Mouse (Mus musculus) adrenal gland, adult 18-20 months (tissue): ENCODE data around the gene Slc25a28. TPM values are rescaled to one million over a fixed set of nuclear protein-coding genes. Genes with fewer than 3 reads are reported as not detected.

Experiments used
- DNase-seq, 2 experiments: peaks; one replicate each; pipeline ENCODE4 v3.0.0; 2021 to 2022; ENCODE audit warnings: low spot score in 2 of 2
- total RNA-seq, 2 experiments: library from RNA; stranded (reverse); gene quantifications; 1 replicate in 1 of 2; 2 replicates in 1 of 2; pipeline ENCODE4 v1.2.3; 2021

The Slc25a28 gene
- total RNA-seq, 2 experiments from 2014 or later: 57.5 to 78.5 TPM

GRCm38 (mm10) chr19:43678467-43679003 is 3.9 kb upstream of the Slc25a28 start:
- no peak for DNase-seq

- no peak for DNase-seq
Measured at GRCm38 (mm10) chr19:43675525-43676400, 1.1 kb upstream of the Slc25a28 start.

- DNase-seq: peak in 1 of 2 experiments; percentile 50
Measured at GRCm38 (mm10) chr19:43674316-43674689, 378 bp downstream of the Slc25a28 start.

DNA sequence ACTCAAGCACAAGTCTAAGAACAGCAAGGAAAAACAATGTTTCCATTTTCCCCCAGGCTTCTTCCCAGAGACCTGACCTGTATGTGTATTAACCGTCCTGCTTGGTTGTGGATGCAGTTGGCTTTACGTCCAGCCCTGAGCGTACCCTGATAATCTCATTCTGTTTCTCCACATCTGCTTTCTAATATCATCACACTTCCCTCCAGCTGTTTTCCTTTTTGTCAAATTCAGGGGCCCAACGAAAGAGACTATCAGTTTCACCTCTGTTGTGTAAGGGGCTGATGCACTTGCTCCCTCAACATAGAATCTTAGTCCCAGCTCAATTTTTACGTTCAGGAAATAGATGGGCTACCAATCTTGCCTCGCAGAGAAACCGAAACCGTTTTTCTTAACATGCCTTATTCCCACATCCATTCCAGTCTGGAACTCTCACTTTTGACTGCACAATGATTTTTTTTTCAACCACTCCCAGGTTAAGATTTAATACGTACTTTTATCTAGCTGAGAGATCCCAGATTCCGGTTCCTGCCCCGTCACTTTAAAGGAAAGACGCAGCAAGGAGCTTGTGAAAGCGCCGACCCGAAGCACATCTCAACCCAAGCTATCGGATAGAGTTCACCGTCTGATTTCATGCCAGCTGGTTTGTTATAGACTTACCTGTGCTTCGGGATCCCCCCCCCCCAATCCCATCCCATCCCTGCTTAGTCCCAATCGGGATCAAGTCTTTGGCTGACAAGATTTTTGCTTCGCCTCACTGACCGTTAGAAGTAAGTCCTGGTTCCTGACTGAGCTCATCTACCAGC is 967 bp downstream of the Slc25a28 start:
- no peak for DNase-seq

- no peak for DNase-seq
Measured at GRCm38 (mm10) chr19:43671054-43671453, 3.6 kb downstream of the Slc25a28 start.

- DNase-seq: no peak
Measured at GRCm38 (mm10) chr19:43669136-43669759, 5.4 kb downstream of the Slc25a28 start.

- DNase-seq: no peak
Measured at GRCm38 (mm10) chr19:43667430-43667809, 7.3 kb downstream of the Slc25a28 start.

GRCm38 (mm10) chr19:43666661-43667429 is 7.8 kb downstream of the Slc25a28 start:
- peak in 1 of 2 experiments; percentile 32 for DNase-seq

GRCm38 (mm10) chr19:43665441-43666048 is 9.1 kb downstream of the Slc25a28 start:
- peak; percentile 41 to 43 for DNase-seq

DNA sequence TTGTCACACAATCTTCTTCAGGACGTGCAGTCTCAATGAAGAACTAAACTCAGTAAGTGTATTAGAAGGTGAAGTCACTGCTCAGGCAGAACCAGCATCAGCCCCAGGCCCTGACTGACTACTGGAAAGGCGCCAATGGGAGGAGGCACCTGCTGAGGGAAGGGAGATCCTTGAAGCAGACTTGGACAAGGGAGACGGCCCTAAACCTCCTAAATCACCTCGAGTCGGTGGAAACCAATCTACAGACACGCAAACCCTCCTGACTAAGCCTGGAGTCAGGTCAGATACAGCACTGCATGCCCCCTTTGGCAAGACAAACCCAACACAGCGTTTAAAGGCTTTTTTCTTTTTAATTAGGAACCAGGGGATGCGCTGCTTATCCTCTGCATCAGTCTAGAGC is 11.2 kb downstream of the Slc25a28 start:
- no peak for DNase-seq

GRCm38 (mm10) chr19:43662176-43662967 is 12.3 kb downstream of the Slc25a28 start:
- DNase-seq: no peak

GRCm38 (mm10) chr19:43660774-43661173 is 13.9 kb downstream of the Slc25a28 start:
- no peak for DNase-seq

DNA sequence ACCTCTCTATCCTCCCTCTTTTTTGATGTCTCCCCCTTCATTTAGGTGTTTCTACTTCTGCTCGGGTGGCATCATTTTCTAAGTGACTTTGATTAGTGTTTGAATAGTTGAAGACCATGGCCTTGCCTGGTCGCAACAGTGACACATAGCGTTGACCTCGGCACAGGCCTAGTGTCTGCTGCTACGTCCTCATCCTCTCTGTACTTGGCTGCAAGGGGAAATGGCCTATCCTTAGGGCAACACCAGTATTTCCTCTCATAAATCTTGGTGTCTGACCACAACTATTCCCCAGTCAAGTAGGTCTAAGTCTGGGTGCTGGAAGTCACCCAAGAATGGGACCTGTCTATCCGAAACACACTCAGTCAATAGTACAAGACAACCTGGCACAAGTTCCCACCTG is 15.0 kb downstream of the Slc25a28 start:
- DNase-seq: no peak

DNA sequence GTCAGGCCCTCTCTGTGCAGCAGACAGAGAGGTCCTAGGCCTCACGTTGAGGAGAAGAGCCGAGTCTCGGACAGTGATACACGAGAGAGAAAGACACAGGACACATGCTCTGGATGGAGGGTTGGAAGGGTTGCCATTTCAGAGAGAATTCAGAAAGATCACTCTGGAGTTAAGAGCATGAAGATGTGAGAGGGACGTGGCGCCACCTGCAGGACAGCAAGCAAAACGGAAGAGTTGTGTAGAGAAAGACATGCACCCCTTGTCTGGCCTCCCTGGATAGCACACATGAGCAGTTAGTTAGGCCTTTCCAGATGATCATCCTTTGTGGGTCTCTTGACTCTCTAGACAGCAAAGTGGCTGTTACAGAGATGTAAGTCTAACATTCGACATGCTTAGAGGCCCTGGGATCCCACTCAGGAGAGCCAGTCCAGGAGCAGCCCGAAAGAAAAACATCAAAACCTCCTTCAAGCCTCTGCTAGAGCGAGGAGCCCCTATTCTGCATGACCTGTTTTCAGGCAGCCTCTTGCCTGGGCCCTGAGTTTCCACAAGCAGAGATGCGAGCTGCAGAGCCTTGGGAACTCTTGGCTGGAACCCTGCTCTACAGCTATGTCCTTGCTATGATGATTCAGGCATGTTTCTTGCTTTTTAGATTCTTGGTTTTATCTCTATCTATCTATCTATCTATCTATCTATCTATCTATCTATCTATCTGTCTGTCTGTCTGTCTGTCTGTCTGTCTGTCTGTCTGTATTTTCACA is 18.8 kb downstream of the Slc25a28 start:
- DNase-seq: peak in 1 of 2 experiments; percentile 67

DNA sequence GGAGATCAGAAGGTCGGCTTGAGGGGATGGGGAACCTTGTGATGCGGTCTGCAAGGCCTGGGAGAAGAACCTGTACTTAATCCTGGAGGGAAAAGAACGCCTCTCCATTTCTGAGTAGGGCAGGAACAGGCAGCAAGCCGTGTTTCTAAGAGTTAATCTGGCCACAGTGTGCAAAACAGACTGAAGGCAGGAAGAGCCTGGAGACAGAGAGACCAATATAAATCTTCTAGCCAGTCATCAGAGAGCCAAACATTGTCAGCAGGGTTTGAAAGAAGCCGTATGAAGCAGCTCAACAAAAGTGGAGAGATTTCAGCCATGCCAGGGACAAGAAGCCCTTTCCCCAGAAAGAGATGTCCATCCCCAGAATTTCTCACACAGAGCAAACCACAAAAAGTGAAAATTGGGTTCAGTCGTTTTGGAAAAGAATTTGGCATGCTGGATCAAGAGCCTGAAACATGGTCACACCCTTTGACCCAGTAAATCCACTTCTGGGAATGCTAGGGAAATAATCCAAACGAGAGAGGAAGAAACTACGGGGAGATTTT is 23.4 kb downstream of the Slc25a28 start:
- DNase-seq: no peak

DNA sequence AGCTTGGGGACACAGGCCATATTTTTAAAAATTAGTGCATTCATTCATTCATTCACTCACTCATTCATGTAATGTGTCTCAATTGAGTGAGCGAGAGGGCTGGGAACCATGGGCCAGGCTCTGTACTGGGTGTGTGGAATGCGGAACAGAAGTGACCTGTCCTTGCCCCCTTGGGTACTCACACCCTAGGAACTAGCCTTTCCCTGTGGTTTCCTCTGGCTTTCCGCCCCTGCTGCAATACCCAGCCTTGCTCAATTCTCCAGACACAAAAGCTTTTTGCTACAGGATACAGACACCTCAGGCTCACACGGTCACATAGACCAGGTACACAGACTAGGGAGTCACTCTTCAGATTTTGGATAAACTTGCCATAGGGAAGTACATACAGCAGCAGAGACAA is 26.3 kb downstream of the Slc25a28 start:
- no peak for DNase-seq

DNA sequence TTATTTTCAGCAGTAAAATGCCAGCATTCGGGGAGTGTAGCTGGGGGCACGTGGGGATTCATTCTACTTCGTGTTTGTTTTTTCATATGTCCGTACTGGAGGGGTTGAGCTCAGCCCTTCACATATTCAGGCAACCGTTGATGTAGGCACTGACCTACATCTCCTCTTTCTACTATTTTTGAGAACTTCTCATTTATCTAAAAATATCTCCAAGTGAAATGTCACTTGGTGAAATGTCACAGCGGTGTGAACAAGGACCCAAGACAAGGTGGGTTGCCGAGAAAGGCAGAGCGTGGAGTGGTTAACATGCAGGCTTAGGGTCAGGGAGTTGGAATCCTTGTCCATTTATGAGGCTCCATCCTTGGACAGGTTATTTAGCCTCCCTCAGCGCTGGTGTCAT is 27.4 kb downstream of the Slc25a28 start:
- DNase-seq: no peak

DNA sequence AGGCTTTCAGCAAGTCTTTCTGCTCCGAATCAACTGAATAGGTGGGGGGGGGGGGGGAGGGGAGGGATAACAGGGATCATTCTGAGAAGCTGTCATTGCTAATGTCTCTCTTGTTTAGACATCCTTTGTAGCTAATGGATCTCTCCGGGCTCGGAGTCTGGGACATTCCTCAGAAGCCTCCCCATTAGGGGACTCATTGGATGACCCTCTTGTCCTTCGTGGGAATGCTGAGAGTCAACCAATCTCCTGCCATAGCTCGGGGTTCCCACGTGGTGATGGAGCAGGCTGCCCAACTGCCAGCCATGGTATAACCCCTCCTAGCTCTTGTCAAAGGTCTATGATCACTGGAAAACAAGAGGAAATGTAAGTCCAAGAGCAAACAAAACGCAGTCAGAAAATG is 27.8 kb downstream of the Slc25a28 start:
- DNase-seq: no peak
